Mouse (Mus musculus) layer of hippocampus, adult 18-20 months (tissue): ENCODE measurements around the gene Eng. TPM values are rescaled to one million over a fixed set of nuclear protein-coding genes. Genes with fewer than 3 reads are reported as not detected.
A peak's percentile ranks its signal among the peaks of the same experiment; 100 is the strongest.

ENCODE experiments used
- DNase-seq, 2 experiments: peaks; one replicate each; pipeline ENCODE4 v3.0.0; 2022; ENCODE audit warnings: low spot score in 2 of 2
- total RNA-seq, 2 experiments: library from RNA; stranded (reverse); gene quantifications; 2 replicates each; pipeline ENCODE4 v1.2.3; 2021

Eng gene
- total RNA-seq, 2 experiments from 2014 or later = 14.9 to 16.7 TPM

- no peak for DNase-seq
These were observed 30.4 kb downstream of the Eng start for GRCm38 (mm10) chr2:32676821-32677220.

GRCm38 (mm10) chr2:32677683-32678082 is 31.3 kb downstream of the Eng start:
- DNase-seq = no peak

GRCm38 (mm10) chr2:32680051-32680451 is 33.7 kb downstream of the Eng start:
- DNase-seq = no peak

GRCm38 (mm10) chr2:32680961-32681650 is 34.7 kb downstream of the Eng start:
- no peak for DNase-seq

- no peak for DNase-seq
These were observed 35.4 kb downstream of the Eng start for GRCm38 (mm10) chr2:32681754-32682153.

GRCm38 (mm10) chr2:32682721-32683417 is 36.5 kb downstream of the Eng start:
- DNase-seq = no peak

- DNase-seq = no peak
These were observed 37.3 kb downstream of the Eng start for GRCm38 (mm10) chr2:32683701-32684100.

GRCm38 (mm10) chr2:32684681-32685428 is 38.5 kb downstream of the Eng start:
- DNase-seq = no peak

GRCm38 (mm10) chr2:32685807-32686206 is 39.4 kb downstream of the Eng start:
- no peak for DNase-seq

GRCm38 (mm10) chr2:32686640-32687039 is 40.2 kb downstream of the Eng start:
- DNase-seq = no peak

- DNase-seq = no peak
These were observed 41.2 kb downstream of the Eng start for GRCm38 (mm10) chr2:32687562-32687961.

GRCm38 (mm10) chr2:32689420-32689819 is 43.0 kb downstream of the Eng start:
- peak; percentile 83 to 94 for DNase-seq

- DNase-seq = no peak
These were observed 44.6 kb downstream of the Eng start for GRCm38 (mm10) chr2:32691041-32691440.

GRCm38 (mm10) chr2:32692496-32692895 is 46.1 kb downstream of the Eng start:
- no peak for DNase-seq

GRCm38 (mm10) chr2:32693282-32693681 is 46.9 kb downstream of the Eng start:
- DNase-seq = no peak

- peak; percentile 94 to 96 for DNase-seq
These were observed 47.5 kb downstream of the Eng start for GRCm38 (mm10) chr2:32693823-32694411.

GRCm38 (mm10) chr2:32694691-32695090 is 48.3 kb downstream of the Eng start:
- no peak for DNase-seq

- no peak for DNase-seq
These were observed 53.3 kb downstream of the Eng start for GRCm38 (mm10) chr2:32699680-32700079.

GRCm38 (mm10) chr2:32700966-32701743 is 54.8 kb downstream of the Eng start:
- DNase-seq = no peak

- DNase-seq = no peak
These were observed 56.7 kb downstream of the Eng start for GRCm38 (mm10) chr2:32703046-32703445.

- DNase-seq = no peak
These were observed 57.6 kb downstream of the Eng start, which contains the start of gene Fpgs for GRCm38 (mm10) chr2:32704021-32704421. Gene Fpgs (minus strand): TSS chr2:32704145.
